Mouse (Mus musculus) layer of hippocampus, postnatal 14 days (tissue): ENCODE results near the gene Nbr1. TPM values are rescaled to one million over a fixed set of nuclear protein-coding genes. Genes with fewer than 3 reads are reported as not detected.

Source experiments
- DNase-seq, 2 experiments: peaks; one replicate each; pipeline ENCODE4 v3.0.0; 2021 to 2022; ENCODE audit warnings: low spot score in 2 of 2, mixed read lengths in 1 of 2
- long read RNA-seq, 2 experiments: library from polyadenylated mRNA; stranded (forward); transcript quantifications; one replicate each; pipeline ENCODE4 v2.0.0; 2021
- total RNA-seq, 2 experiments: library from RNA; stranded (reverse); gene quantifications; 2 replicates each; pipeline ENCODE4 v1.2.3; 2021

Nbr1 gene
- total RNA-seq: 100 to 1,000 TPM; 122 to 177 TPM
- long read RNA-seq, experiment 1, full-length matches to known transcripts: 11 of 34 reads
- long read RNA-seq, experiment 1, partial matches to known transcripts: 10 of 34 reads
- long read RNA-seq, experiment 1, other reads (novel, unspliced or antisense): 13 of 34 reads
- long read RNA-seq, experiment 2, full-length matches to known transcripts: 27 of 75 reads
- long read RNA-seq, experiment 2, partial matches to known transcripts: 35 of 75 reads
- long read RNA-seq, experiment 2, other reads (novel, unspliced or antisense): 13 of 75 reads

DNA sequence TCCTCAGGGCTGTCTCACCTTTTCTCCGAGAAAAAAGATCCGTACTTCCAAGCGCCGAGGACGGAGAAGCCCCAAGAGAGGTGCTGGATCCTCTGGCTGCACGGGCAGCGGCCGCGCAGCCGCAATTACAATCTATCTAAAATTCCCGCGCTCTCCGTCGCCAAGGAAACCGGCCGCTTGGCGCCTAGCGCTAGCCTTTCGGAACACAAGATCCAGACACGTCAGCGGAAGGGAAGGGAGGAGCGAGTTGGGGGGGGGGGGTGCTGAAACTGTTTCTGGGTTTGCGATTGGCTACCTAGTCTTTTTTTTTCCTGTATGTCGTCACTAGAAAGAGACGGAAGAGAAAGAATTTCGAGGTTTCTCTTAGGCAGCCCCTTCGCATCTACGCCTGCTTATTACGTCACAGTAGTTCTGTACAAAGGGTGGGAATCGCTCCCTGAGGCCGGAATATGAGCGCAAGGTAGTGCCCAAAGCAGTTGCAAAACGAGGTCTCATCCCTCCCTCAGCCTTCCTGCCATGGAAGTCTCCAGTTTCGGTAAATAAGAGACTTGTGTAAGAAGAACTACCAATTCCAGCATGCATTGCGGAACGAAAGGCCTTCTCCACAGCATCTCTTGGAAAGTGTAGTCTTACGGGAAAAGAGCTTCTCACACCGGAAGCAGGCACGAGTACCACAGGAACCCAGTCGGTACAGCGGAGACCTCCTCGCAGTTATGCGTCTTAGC, at the start of gene Nbr1, which contains the start of gene Brca1:
TSS of gene Nbr1 (plus strand) at position 399 of the 725 bp plus-strand sequence.
TSS of gene Brca1 (minus strand) at position 205 of the 725 bp plus-strand sequence.
- DNase-seq: peak; percentile 96 to 99

DNA sequence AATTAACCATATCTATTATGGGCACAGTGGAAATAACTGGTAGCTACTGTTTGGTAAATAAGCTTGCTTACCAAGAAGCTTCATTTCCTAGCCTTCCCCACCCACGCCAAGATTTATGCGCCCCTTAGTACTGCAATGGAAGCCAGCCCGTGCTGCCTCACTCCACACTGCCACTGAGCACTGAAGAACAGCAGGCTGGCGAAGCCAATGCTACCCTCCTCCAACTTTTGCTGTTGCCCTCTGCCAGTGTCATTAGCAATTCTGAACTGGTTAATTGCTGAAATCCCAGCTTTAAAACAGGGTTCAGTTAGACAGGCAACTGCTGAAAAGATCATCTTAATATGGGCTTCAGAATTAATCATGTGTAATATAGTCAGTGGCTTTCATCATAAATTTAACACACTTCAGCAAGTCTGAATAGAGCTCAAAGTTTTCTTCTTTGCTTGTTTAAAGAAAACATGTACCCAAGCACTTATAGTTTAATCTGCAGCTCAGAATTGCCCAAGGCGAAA, 45.6 kb upstream of the Nbr1 start:
- peak in 1 of 2 experiments; percentile 71 for DNase-seq

DNA sequence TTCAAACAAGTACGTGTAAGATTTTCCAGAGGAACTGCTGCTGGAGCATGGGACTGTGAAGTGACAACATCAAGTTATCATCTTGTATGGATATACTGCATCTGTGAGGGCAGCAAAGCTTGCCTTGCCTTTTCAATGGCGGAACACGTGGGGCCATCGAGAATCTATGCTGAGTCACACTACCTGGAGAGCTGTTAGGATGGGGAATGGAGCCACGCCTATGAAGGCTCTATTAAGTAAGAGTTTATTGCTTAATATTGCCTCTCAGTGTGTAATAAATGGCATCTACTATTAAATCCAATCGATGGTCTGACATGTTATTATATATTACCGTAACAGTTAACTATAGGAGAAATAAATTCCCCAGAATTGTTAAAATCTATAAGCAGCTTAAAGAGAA, 44.9 kb upstream of the Nbr1 start:
- no peak for DNase-seq

- DNase-seq: peak in 1 of 2 experiments; percentile 60
Observed at GRCm38 (mm10) chr11:101518937-101519336, 33.0 kb upstream of the Nbr1 start.

DNA sequence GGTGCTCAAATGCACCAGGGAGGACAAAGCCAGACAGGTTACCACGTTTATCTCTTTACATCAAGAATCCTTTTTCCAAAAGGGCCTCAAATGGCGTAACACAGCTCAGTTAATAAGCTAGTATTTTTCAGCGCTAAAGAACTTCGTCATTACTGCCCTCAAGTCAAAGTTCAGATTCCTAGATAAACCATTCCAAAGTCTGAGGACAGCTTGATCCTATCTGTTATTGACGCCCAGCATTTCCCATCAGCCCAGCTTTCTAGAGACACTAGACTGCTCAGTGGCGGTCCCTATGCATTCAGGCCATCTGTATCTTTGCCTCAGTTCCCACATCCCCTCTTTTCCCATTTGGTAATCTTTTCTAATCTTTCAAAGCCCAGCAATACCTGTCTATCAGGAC, 32.6 kb upstream of the Nbr1 start:
- DNase-seq: no peak

GRCm38 (mm10) chr11:101524446-101524845, 27.5 kb upstream of the Nbr1 start:
- DNase-seq: no peak

DNA sequence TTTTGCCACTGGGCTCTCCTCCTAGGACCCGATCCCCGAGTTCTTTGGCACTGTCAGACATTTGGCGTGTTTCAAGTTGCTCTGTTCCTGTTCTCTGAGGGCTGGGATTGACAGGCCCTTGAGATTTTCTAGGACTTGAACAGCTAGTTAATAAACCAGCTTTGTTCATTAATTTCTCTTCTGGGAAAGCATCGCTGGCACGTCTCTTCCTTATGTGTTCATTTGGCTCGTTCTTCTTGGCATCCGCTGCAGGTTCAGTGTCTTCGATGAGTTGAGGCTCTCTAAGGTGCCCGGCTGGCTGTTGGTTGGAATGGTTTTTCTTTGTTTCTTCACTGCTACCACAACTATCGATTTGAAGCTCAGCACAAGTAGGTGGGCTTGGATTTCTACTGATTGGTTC, 26.9 kb upstream of the Nbr1 start:
- peak in 1 of 2 experiments; percentile 43 for DNase-seq

- DNase-seq: peak; percentile 78 to 94
Observed at GRCm38 (mm10) chr11:101525936-101526595, 25.9 kb upstream of the Nbr1 start.

DNA sequence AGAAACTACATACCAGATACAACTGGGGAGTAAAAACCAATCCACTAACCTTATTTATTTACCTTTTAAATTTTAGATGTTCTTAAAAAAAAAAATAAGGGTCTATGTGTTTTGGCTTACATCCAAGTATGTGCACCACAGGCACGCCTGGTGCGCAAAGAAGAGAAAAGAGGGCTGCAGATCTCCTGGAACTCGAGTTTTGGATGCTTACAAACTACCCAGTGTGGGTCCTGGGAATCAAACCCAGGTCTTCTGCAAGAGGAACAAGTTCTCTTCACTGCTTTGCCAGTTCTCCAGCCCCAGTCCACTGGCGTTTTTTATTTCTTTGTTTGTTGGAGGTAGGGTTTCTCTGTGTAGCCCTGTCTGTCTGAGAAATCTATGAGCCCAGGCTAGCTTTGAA, 25.3 kb upstream of the Nbr1 start:
- DNase-seq: no peak

DNA sequence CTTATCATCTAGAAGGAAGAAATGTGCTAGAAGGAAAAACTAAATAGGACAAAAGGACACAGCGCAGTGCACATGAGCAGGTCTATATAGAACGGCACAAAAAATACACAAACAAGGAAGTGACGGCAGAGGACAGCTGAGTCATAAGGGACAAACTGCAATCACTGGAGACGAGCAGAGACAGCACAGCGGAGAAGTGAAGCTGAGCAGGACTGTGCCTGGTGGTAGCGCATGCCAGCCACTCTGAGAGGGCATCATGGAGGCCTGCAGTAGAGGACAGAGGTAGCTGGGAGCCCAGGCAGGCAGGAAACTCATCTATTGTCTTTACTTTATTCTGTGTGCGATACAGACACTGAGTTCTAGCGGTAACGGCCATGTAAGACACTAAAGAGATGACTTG, 8.4 kb upstream of the Nbr1 start:
- DNase-seq: no peak

DNA sequence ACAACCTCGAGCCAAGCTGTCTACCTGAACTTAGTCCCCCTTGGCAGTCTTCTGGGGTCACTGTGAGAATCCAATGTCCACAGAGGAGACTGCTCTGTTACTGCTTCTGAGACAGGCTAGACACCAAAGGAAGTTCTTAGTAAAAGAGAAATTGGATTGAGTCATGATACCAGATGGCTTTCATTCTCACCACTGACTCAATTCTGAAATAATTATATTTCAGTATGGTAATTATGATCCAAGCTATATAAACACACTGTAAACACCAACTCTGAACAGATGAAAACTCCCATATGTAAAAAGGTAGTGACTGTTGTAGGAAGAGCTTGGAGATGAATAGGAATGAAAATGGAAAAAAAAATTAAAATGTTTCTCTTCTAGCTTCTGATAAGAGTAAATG, 7.8 kb upstream of the Nbr1 start:
- DNase-seq: peak in 1 of 2 experiments; percentile 58

- DNase-seq: no peak
Observed at GRCm38 (mm10) chr11:101548526-101548925, 3.4 kb upstream of the Nbr1 start.

- peak; percentile 99 to 100 for DNase-seq
Observed at GRCm38 (mm10) chr11:101552476-101553300, 739 bp downstream of the Nbr1 start.

- peak in 1 of 2 experiments; percentile 36 for DNase-seq
Observed at GRCm38 (mm10) chr11:101553354-101553930, 1.5 kb downstream of the Nbr1 start.

DNA sequence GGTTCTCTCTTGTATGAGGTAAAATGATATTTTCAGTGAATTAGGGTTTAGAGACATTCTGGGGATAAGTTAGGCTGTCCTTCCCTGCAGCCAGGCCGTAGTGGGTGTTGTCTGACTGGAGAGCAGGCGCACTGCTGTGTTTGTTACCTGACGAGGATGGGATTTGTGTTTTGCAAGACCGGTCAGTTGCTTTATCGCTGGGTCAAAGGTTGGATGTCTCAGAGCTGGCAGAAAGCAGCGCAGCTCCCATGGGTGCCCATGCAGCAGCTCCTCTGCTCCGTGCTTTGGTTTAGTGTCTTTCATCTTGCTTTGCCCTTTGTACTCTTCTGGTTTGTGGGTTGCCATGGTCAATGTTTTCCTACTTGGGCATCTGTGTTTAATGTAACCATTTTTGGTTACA, 4.6 kb downstream of the Nbr1 start:
- no peak for DNase-seq

- DNase-seq: no peak
Observed at GRCm38 (mm10) chr11:101556954-101557353, 5.0 kb downstream of the Nbr1 start.

DNA sequence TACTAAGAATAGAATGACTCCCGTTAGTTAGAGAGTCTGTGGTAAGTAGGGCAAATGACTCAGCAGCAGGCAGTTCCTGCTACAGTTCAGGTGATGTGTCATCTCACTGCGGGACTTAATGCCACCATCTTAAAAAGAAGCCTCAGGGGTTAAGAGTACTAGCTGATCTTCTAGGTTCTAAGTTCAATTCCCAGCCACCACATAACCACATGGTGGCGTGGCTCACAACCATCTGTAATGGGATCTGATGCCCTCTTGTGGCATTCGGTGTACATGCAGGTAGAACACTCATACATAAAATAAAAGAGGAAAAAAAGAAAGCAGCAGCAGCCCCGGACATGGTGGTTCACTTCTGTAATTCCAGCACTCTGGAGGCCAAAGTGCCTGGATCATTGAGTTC, 10.4 kb downstream of the Nbr1 start:
- DNase-seq: peak; percentile 43 to 72

DNA sequence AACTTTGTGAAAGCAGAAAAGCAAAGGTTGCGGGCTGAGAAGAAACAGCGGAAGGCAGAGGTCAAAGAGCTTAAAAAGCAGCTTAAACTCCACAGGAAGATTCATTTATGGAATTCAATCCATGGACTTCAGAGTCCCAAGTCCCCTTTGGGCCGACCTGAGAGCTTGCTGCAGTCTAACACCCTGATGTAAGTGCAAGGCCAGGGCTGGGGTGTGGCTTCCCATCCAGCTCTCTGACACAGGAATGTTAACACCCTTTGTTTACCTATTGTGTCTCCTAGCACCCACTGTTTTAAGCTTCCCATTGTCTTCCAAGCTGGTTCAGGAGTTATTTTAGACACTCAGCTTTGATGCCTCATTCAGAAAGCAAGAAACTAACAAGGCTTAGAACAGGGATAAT, 16.5 kb downstream of the Nbr1 start:
- no peak for DNase-seq

- DNase-seq: no peak
Observed at GRCm38 (mm10) chr11:101576116-101576515, 24.2 kb downstream of the Nbr1 start.

- no peak for DNase-seq
Observed at GRCm38 (mm10) chr11:101581081-101581764, 29.3 kb downstream of the Nbr1 start.
